Mouse (Mus musculus) midbrain, embryonic 12.5 days (tissue): ENCODE data around the gene Tango6. TPM values are rescaled to one million over a fixed set of nuclear protein-coding genes. Genes with fewer than 3 reads are reported as not detected.
A peak's percentile ranks its signal among the peaks of the same experiment; 100 is the strongest.

Source experiments
- ATAC-seq: fragments of 200-750 bp; cut with Nextera tagmentation; 2 replicates; pipeline ENCODE4 v1.8.0; 2017; ENCODE audit warnings: low read depth, moderate TSS enrichment, moderate library complexity; ENCODE audit not compliant: low FRiP score
- H3K27ac ChIP-seq: fragments of 300-500 bp; sonication (generic); replicated peaks from 2 replicates; pipeline ENCODE4 v1.5.1; 2016; ENCODE audit warnings: mild to moderate bottlenecking
- H3K27me3 ChIP-seq: fragments of 300-500 bp; sonication (generic); 2 replicates; pipeline ENCODE4 v1.6.1; 2016; ENCODE audit warnings: mild to moderate bottlenecking
- H3K36me3 ChIP-seq: fragments of 300-500 bp; sonication (generic); 2 replicates; pipeline ENCODE4 v1.6.1; 2016
- H3K4me1 ChIP-seq: fragments of 300-500 bp; sonication (generic); 2 replicates; pipeline ENCODE4 v1.6.1; 2016
- H3K4me2 ChIP-seq: fragments of 300-500 bp; sonication (generic); replicated peaks from 2 replicates; pipeline ENCODE4 v1.6.1; 2016; ENCODE audit warnings: mild to moderate bottlenecking, moderate library complexity
- H3K4me3 ChIP-seq: fragments of 300-500 bp; sonication (generic); 2 replicates; pipeline ENCODE4 v1.5.1; 2016; ENCODE audit warnings: mild to moderate bottlenecking
- H3K9ac ChIP-seq: fragments of 300-500 bp; sonication (generic); replicated peaks from 2 replicates; pipeline ENCODE4 v1.6.1; 2016; ENCODE audit warnings: mild to moderate bottlenecking, moderate library complexity
- H3K9me3 ChIP-seq: fragments of 300-500 bp; sonication (generic); 2 replicates; pipeline ENCODE4 v1.6.1; 2016; ENCODE audit warnings: mild to moderate bottlenecking
- WGBS: fragments of 180-500 bp; shearing (Covaris S2); methylation state at CpG from one replicate; pipeline ENCODE4 v1.1.7; 2016; 5-methylcytosine and 5-hydroxymethylcytosine counted together
- polyA plus RNA-seq: library from polyadenylated mRNA; unstranded; fragments of >200 nt; fragmentation: Nextera tagmentation; extraction: Ambion mirVana; gene quantifications from 2 replicates; pipeline ENCODE4 v1.2.1, GENCODE M21; 2016

Tango6 gene
- polyA plus RNA-seq, 1 experiment from 2014 or later = 10.8 TPM

GRCm38 (mm10) chr8:106727889-106728288 lies 45.0 kb downstream of the Tango6 start:
- Histone ChIP-seq H3K4me2 (0 out of 2 replicates have a peak overlapping the region, but pooled peaks have one; percentile 47), H3K27ac (peak overlapping the region; percentile 56), H3K9me3 (no peaks in the 10 kb centered on the region), H3K9ac (no peak overlapping the region), H3K4me3 (no peak overlapping the region), H3K4me1 (peaks cover 20% of the 10 kb centered on the region), H3K27me3 (peaks cover 76% of the 10 kb centered on the region), H3K36me3 (no peaks in the 10 kb centered on the region; the same call in 1 of the 2 replicates)
- ATAC-seq = no peak
- WGBS = 31% methylated on average over 1 of the region's 1 CpGs

- Histone ChIP-seq H3K27ac (no peak overlapping the region), H3K27me3 (peaks cover 80% of the 10 kb centered on the region), H3K36me3 (0 out of 2 replicates have a peak, but pooled peaks cover 4% of the 10 kb centered on the region), H3K4me3 (no peak overlapping the region), H3K4me1 (peaks cover 4% of the 10 kb centered on the region), H3K9ac (no peak overlapping the region), H3K9me3 (no peaks in the 10 kb centered on the region), H3K4me2 (no peak overlapping the region)
- no peak for ATAC-seq
- WGBS = 67% methylated on average over 5 of the region's 5 CpGs
These were observed 50.1 kb downstream of the Tango6 start for GRCm38 (mm10) chr8:106732921-106733320.

- no peaks in the 10 kb centered on the region for H3K4me1 ChIP-seq
- no peak overlapping the region for H3K4me2 ChIP-seq
- 0 out of 2 replicates have a peak, but pooled peaks cover 4% of the 10 kb centered on the region for H3K36me3 ChIP-seq
- no peak overlapping the region for H3K27ac ChIP-seq
- no peak overlapping the region for H3K9ac ChIP-seq
- no peak for ATAC-seq
- H3K4me3 ChIP-seq = no peak overlapping the region
- 76% methylated on average over 3 of the region's 3 CpGs for WGBS
- H3K9me3 ChIP-seq = no peaks in the 10 kb centered on the region
- peaks cover 75% of the 10 kb centered on the region for H3K27me3 ChIP-seq
These were observed 50.8 kb downstream of the Tango6 start for GRCm38 (mm10) chr8:106733703-106734102.

- Histone ChIP-seq H3K9ac (no peak overlapping the region), H3K9me3 (no peaks in the 10 kb centered on the region), H3K27ac (no peak overlapping the region), H3K4me1 (no peaks in the 10 kb centered on the region), H3K36me3 (peaks cover 4% of the 10 kb centered on the region; the same call in 1 of the 2 replicates), H3K27me3 (peaks cover 74% of the 10 kb centered on the region), H3K4me3 (no peak overlapping the region), H3K4me2 (no peak overlapping the region)
- ATAC-seq = no peak
These were observed 51.4 kb downstream of the Tango6 start for GRCm38 (mm10) chr8:106734222-106734621.

GRCm38 (mm10) chr8:106736861-106737662 lies 54.2 kb downstream of the Tango6 start:
- no peak for ATAC-seq
- Histone ChIP-seq H3K4me3 (no peak overlapping the region), H3K4me1 (no peaks in the 10 kb centered on the region), H3K9ac (no peak overlapping the region), H3K36me3 (peaks cover 5% of the 10 kb centered on the region; the same call in 1 of the 2 replicates), H3K27ac (no peak overlapping the region), H3K4me2 (no peak overlapping the region), H3K9me3 (no peaks in the 10 kb centered on the region), H3K27me3 (peaks cover 45% of the 10 kb centered on the region)
- WGBS = 85% methylated on average over 13 of the region's 13 CpGs

- Histone ChIP-seq H3K9ac (no peak overlapping the region), H3K27me3 (peaks cover 38% of the 10 kb centered on the region), H3K9me3 (no peaks in the 10 kb centered on the region), H3K27ac (no peak overlapping the region), H3K4me2 (no peak overlapping the region), H3K36me3 (peaks cover 10% of the 10 kb centered on the region; the same call in 1 of the 2 replicates), H3K4me3 (no peak overlapping the region), H3K4me1 (no peaks in the 10 kb centered on the region)
- 91% methylated on average over 2 of the region's 2 CpGs for WGBS
- ATAC-seq = no peak
These were observed 55.0 kb downstream of the Tango6 start for GRCm38 (mm10) chr8:106737846-106738245.

GRCm38 (mm10) chr8:106742321-106742720 lies 59.5 kb downstream of the Tango6 start:
- Histone ChIP-seq H3K27me3 (no peaks in the 10 kb centered on the region; the same call in none of the 2 replicates), H3K36me3 (peaks cover 10% of the 10 kb centered on the region; the same call in 1 of the 2 replicates), H3K9ac (no peak overlapping the region), H3K9me3 (no peaks in the 10 kb centered on the region), H3K4me1 (no peaks in the 10 kb centered on the region), H3K4me3 (no peak overlapping the region), H3K4me2 (no peak overlapping the region), H3K27ac (no peak overlapping the region)
- no peak for ATAC-seq
- 90% methylated on average over 10 of the region's 10 CpGs for WGBS

- no peak overlapping the region for H3K4me3 ChIP-seq
- no peaks in the 10 kb centered on the region; the same call in none of the 2 replicates for H3K27me3 ChIP-seq
- WGBS = 97% methylated on average over 1 of the region's 1 CpGs
- no peak overlapping the region for H3K9ac ChIP-seq
- H3K4me2 ChIP-seq = no peak overlapping the region
- no peaks in the 10 kb centered on the region for H3K9me3 ChIP-seq
- ATAC-seq = no peak
- no peak overlapping the region for H3K27ac ChIP-seq
- no peaks in the 10 kb centered on the region for H3K4me1 ChIP-seq
- H3K36me3 ChIP-seq = peaks cover 10% of the 10 kb centered on the region; the same call in 1 of the 2 replicates
These were observed 60.5 kb downstream of the Tango6 start for GRCm38 (mm10) chr8:106743361-106743760.

- Histone ChIP-seq H3K27me3 (0 out of 2 replicates have a peak, but pooled peaks cover 9% of the 10 kb centered on the region), H3K4me1 (no peaks in the 10 kb centered on the region), H3K36me3 (no peaks in the 10 kb centered on the region), H3K4me2 (no peak overlapping the region), H3K9me3 (no peaks in the 10 kb centered on the region), H3K27ac (no peak overlapping the region), H3K4me3 (no peak overlapping the region), H3K9ac (no peak overlapping the region)
- ATAC-seq = no peak
- 70% methylated on average over 3 of the region's 3 CpGs for WGBS
These were observed 70.6 kb downstream of the Tango6 start for GRCm38 (mm10) chr8:106753436-106753835.

- no peaks in the 10 kb centered on the region for H3K36me3 ChIP-seq
- peaks cover 16% of the 10 kb centered on the region for H3K27me3 ChIP-seq
- no peak overlapping the region for H3K4me2 ChIP-seq
- 25% methylated on average over 4 of the region's 4 CpGs for WGBS
- no peaks in the 10 kb centered on the region for H3K9me3 ChIP-seq
- ATAC-seq = no peak
- 0 out of 2 replicates have a peak overlapping the region, but pooled peaks have one; percentile 15 for H3K9ac ChIP-seq
- no peak overlapping the region for H3K4me3 ChIP-seq
- peak overlapping the region; percentile 35; the same call in 1 of the 2 replicates for H3K27ac ChIP-seq
- H3K4me1 ChIP-seq = peaks cover 19% of the 10 kb centered on the region
These were observed 78.4 kb downstream of the Tango6 start for GRCm38 (mm10) chr8:106761317-106761716.

GRCm38 (mm10) chr8:106761867-106762523 lies 79.1 kb downstream of the Tango6 start:
- Histone ChIP-seq H3K9me3 (no peaks in the 10 kb centered on the region), H3K27me3 (peaks cover 15% of the 10 kb centered on the region), H3K9ac (no peak overlapping the region), H3K27ac (peak overlapping the region; percentile 15; the same call in 1 of the 2 replicates), H3K4me2 (no peak overlapping the region; the same call in 1 of the 2 replicates), H3K4me1 (peaks cover 19% of the 10 kb centered on the region), H3K4me3 (no peak overlapping the region), H3K36me3 (no peaks in the 10 kb centered on the region)
- peak; percentile 65 for ATAC-seq
- 24% methylated on average over 7 of the region's 7 CpGs for WGBS

GRCm38 (mm10) chr8:106764529-106764928 lies 81.7 kb downstream of the Tango6 start:
- Histone ChIP-seq H3K27me3 (peaks cover 8% of the 10 kb centered on the region), H3K27ac (no peak overlapping the region), H3K4me2 (no peak overlapping the region), H3K9ac (no peak overlapping the region), H3K36me3 (no peaks in the 10 kb centered on the region), H3K9me3 (no peaks in the 10 kb centered on the region), H3K4me3 (no peak overlapping the region), H3K4me1 (peaks cover 19% of the 10 kb centered on the region)
- WGBS = 76% methylated on average over 1 of the region's 1 CpGs
- ATAC-seq = no peak
